Mouse (Mus musculus) CD4-positive naive resting alpha-beta T cell, adult 76 days (primary cell): ENCODE data around the gene Magea6. TPM values are rescaled to one million over a fixed set of nuclear protein-coding genes. Genes with fewer than 3 reads are reported as not detected.

Source experiments
- total RNA-seq: library from RNA; stranded (reverse); gene quantifications from one replicate; pipeline ENCODE4 v1.2.4, GENCODE M21; 2023

The Magea6 gene
- total RNA-seq, result not detected

GRCm38 (mm10) chrX:154935887-154936286, at the start of gene Magea6:
Magea6 (minus strand) TSS chrX:154935987.

GRCm38 (mm10) chrX:154949405-154949804, 13.6 kb upstream of the Magea6 start, which contains the start of gene Magea3:
Magea3 (minus strand) TSS chrX:154949505.

GRCm38 (mm10) chrX:154890167-154890566, 45.6 kb downstream of the Magea6 start, which contains the start of gene Cldn34b1:
Cldn34b1 (minus strand) TSS chrX:154890267.

Other genes starting within 250 kb of the Magea6 start
- not detected for gene Cldn34b1, start 45.7 kb downstream of the Magea6 start, total RNA-seq
- not detected for gene Magea3, start 13.5 kb upstream of the Magea6 start, total RNA-seq
- not detected for gene Magea8, start 59.9 kb upstream of the Magea6 start, total RNA-seq
- gene Magea5, start 127.2 kb upstream of the Magea6 start, total RNA-seq, result not detected
- gene Magea1, start 153.8 kb upstream of the Magea6 start, total RNA-seq, result not detected
- not detected for gene Magea2, start 157.7 kb upstream of the Magea6 start, total RNA-seq
- not detected for gene Cldn34b2, start 192.4 kb upstream of the Magea6 start, total RNA-seq